Mouse (Mus musculus) limb, embryonic 14.5 days (tissue): ENCODE measurements at regions not wholly inside any gene's neighbourhood (a gene's known extent, or its start where the extent isn't known, plus 50 kb on each side); places are given as distances from the start of the nearest gene placed in this dataset.

Source experiments
- ATAC-seq: fragments of 200-750 bp; cut with Nextera tagmentation; 2 replicates; pipeline ENCODE4 v1.8.0; 2017; ENCODE audit warnings: low read depth, moderate number of reproducible peaks, moderate TSS enrichment; ENCODE audit not compliant: low FRiP score
- DNase-seq: peaks from one replicate; pipeline ENCODE4 v3.0.0-alpha.2; 2015; ENCODE audit warnings: low spot score
- H3K27ac ChIP-seq: fragments of 300-500 bp; sonication (generic); replicated peaks from 2 replicates; pipeline ENCODE4 v1.5.1; 2014; ENCODE audit warnings: low read depth, mild to moderate bottlenecking, low read length, moderate library complexity, mixed read lengths
- H3K27me3 ChIP-seq: fragments of 300-500 bp; sonication (generic); 2 replicates; pipeline ENCODE4 v1.6.1; 2014; ENCODE audit warnings: low read length, mixed read lengths; ENCODE audit not compliant: control insufficient read depth, insufficient read depth
- H3K36me3 ChIP-seq: fragments of 300-500 bp; sonication (generic); 2 replicates; pipeline ENCODE4 v1.6.1; 2014; ENCODE audit warnings: mild to moderate bottlenecking, low read length, moderate library complexity, mixed read lengths; ENCODE audit not compliant: control insufficient read depth, insufficient read depth
- H3K4me1 ChIP-seq: fragments of 300-500 bp; sonication (generic); 2 replicates; pipeline ENCODE4 v1.6.1; 2014; ENCODE audit warnings: antibody characterized with exemption, low read length, mixed read lengths; ENCODE audit not compliant: control insufficient read depth, insufficient read depth
- H3K4me2 ChIP-seq: fragments of 300-500 bp; sonication (generic); replicated peaks from 2 replicates; pipeline ENCODE4 v1.6.1; 2014; ENCODE audit warnings: low read depth, mild to moderate bottlenecking, low read length, moderate library complexity; ENCODE audit not compliant: severe bottlenecking
- H3K4me3 ChIP-seq: fragments of 300-500 bp; sonication (generic); replicated peaks from 2 replicates; pipeline ENCODE4 v1.5.1; 2014; ENCODE audit warnings: low read length
- H3K9ac ChIP-seq: fragments of 300-500 bp; sonication (generic); 2 replicates; pipeline ENCODE4 v1.6.1; 2014; ENCODE audit warnings: mild to moderate bottlenecking, low read depth, low read length, moderate library complexity; ENCODE audit not compliant: severe bottlenecking
- H3K9me3 ChIP-seq: fragments of 300-500 bp; sonication (generic); 2 replicates; pipeline ENCODE4 v1.6.1; 2016; ENCODE audit warnings: low read length; ENCODE audit not compliant: control insufficient read depth
- POLR2A ChIP-seq: fragments of 200-500 bp; IDR thresholded peaks from 2 replicates; pipeline ENCODE4 v1.8.0; 2012; ENCODE audit warnings: inconsistent platforms, mild to moderate bottlenecking, moderate library complexity, borderline replicate concordance; ENCODE audit not compliant: insufficient read depth, insufficient read length; ENCODE audit errors: extremely low read depth
- WGBS: fragments of 180-500 bp; shearing (Covaris S2); extraction: QIAGEN DNeasy Blood & Tissue Kit; methylation state at CpG from one replicate; pipeline ENCODE4 v1.1.7; 2014; 5-methylcytosine and 5-hydroxymethylcytosine counted together

DNA sequence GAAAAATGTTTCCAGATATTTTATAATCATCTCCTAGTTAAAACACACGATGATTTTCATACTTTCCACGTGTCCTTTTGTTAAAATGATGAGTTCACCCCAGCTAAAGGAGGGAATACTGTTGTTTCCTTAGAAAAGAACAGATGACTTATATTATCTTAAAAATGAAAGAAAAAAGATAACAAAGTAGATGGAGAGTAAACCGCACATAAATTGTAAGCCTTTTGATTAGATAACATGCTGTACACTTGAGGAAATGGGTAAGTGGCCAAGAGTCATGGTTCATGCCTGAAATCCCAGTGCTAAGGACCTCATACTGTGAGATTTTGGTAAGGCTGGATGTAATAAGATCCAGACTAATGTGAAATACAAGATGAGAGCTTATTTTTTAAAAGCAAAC lies 372.6 kb downstream of the Cdh9 start:
- TF ChIP-seq POLR2A = no peak
- H3K36me3 ChIP-seq = no peaks in the 10 kb centered on the region
- no peak overlapping the region for H3K9ac ChIP-seq
- H3K27ac ChIP-seq = no peak overlapping the region
- ATAC-seq (no peak), DNase-seq (no peak)
- H3K4me2 ChIP-seq = no peak overlapping the region
- H3K27me3 ChIP-seq = no peaks in the 10 kb centered on the region
- H3K9me3 ChIP-seq = no peaks in the 10 kb centered on the region
- no peaks in the 10 kb centered on the region for H3K4me1 ChIP-seq
- no peak overlapping the region for H3K4me3 ChIP-seq
- 79% methylated on average over 3 of the region's 3 CpGs for WGBS

DNA sequence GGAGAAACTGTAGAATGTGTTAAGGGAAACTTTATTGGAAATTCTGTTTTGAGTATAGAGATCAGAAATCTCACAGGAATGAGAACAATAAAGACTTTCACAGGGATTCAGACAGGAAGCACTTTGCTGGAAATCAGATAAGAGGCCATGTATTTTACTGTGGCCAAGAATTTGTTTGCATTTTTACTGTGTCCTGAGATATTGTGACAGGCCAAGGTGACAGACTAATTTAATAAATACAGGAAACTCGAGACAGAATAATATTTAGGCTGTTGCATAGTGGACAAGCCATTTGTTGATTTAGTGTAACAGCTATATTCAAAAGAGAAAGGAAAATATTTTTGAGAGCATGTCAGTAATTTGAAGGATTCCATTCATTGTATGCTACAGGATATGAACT lies 407.2 kb downstream of the Cdh9 start:
- WGBS = 35% methylated on average over 1 of the region's 1 CpGs
- Histone ChIP-seq H3K4me1 (no peaks in the 10 kb centered on the region), H3K9ac (no peak overlapping the region), H3K27ac (no peak overlapping the region), H3K9me3 (no peaks in the 10 kb centered on the region), H3K36me3 (no peaks in the 10 kb centered on the region), H3K4me2 (no peak overlapping the region), H3K4me3 (no peak overlapping the region), H3K27me3 (no peaks in the 10 kb centered on the region)
- DNase-seq = peak; percentile 3
- no peak for TF ChIP-seq POLR2A
- ATAC-seq = no peak

DNA sequence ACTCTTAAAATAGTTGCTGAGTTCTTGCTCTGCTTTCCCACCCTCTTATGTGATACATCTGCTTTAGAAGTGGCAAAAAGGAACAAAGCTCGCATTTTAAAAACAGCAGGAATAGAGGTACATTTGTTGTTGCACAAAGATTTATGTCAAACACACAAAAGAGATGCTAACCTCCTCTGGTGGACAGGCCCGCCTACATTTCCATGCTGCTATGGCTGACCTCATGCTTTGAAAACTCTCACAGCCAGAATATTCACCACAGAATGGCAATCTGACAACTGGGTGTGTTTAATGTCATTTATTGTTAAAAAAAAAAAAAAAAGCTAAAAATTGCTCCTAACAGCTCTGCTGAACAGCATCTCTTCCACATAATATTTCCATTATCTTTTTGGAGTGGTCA lies 451.6 kb downstream of the Cdh9 start:
- no peak overlapping the region for H3K4me2 ChIP-seq
- DNase-seq (no peak), ATAC-seq (no peak)
- H3K9ac ChIP-seq = no peak overlapping the region
- H3K27me3 ChIP-seq = no peaks in the 10 kb centered on the region
- no peaks in the 10 kb centered on the region for H3K4me1 ChIP-seq
- 79% methylated on average over 2 of the region's 2 CpGs for WGBS
- no peak overlapping the region for H3K27ac ChIP-seq
- H3K9me3 ChIP-seq = no peaks in the 10 kb centered on the region
- H3K36me3 ChIP-seq = no peaks in the 10 kb centered on the region
- no peak for TF ChIP-seq POLR2A
- no peak overlapping the region for H3K4me3 ChIP-seq

DNA sequence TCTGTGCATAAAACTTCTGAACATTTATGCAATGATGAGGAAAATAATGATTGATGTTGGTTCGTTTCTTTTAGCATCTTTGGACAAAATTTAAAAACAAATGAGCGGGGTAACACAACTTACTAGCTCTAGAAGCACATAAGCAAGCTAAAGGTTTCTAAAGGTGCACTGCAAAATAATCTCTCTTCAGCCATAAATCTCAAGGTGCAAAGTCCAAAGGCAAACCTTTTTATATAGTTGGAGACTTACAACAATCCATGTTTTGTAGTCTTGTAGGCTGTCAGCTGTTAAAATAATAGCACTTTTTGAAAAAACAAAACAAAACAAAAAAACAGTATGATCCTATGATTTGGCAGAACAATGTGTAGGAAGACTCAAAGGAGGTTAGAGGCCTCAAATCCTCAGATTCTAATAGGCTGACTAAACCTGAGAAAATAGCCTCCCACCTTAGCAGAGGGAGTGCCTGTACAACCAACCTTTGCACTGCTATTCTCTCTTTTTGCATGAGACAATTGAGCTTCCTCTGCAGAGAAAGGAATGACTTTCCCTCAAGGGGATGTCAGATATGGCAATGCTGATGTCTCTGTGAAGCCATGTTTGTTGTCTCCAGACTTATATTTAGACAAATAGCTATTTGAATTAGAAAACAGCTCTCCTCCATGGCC lies 452.9 kb downstream of the Cdh9 start:
- Histone ChIP-seq H3K4me3 (no peak overlapping the region), H3K9me3 (no peaks in the 10 kb centered on the region), H3K27me3 (no peaks in the 10 kb centered on the region), H3K4me1 (no peaks in the 10 kb centered on the region), H3K4me2 (no peak overlapping the region), H3K36me3 (no peaks in the 10 kb centered on the region), H3K9ac (no peak overlapping the region), H3K27ac (no peak overlapping the region)
- WGBS = 50% methylated on average over 2 of the region's 2 CpGs
- DNase-seq (no peak), ATAC-seq (no peak)
- TF ChIP-seq POLR2A = no peak

DNA sequence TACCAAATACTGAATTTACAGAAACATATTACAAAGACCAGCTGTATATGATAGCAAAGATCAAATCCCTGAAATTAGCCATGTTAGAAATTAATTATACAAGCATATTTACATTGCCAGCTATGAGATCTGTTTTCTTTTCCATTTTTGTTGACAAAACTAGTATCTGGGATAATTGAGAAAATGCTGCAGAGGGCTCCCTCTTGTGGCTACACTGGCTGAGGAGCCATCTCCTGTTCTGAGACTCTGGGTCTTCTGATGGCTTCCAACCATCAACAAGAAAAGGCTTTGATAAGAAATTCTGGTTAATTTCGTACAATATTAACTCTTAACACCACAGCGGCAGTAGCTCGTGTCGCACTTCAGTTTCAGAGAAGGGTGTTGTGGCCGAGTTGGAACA lies 466.9 kb downstream of the Cdh9 start:
- no peak overlapping the region for H3K9ac ChIP-seq
- no peaks in the 10 kb centered on the region for H3K9me3 ChIP-seq
- ATAC-seq (no peak), DNase-seq (peak; percentile 32)
- TF ChIP-seq POLR2A = no peak
- no peaks in the 10 kb centered on the region for H3K27me3 ChIP-seq
- H3K4me1 ChIP-seq = no peaks in the 10 kb centered on the region
- WGBS = 57% methylated on average over 5 of the region's 5 CpGs
- H3K36me3 ChIP-seq = no peaks in the 10 kb centered on the region
- no peak overlapping the region for H3K27ac ChIP-seq
- H3K4me2 ChIP-seq = no peak overlapping the region
- H3K4me3 ChIP-seq = no peak overlapping the region

DNA sequence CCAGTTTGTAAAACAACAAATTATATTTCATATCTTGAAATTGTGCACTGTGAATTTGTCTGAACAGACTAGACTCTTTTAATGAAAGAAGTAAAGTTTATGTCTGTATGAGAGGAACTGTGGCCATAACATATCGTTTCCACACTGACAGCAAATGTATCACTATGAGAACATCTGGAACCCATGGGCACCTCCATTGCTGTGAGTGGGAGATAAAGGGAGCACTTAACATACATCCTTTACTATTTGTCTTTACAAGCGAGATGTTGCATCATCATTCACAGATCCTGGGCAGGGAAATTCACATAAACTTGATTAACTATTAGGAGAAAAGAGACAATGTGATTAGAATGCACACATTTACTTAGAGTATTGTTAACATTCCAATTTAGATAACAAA lies 476.2 kb downstream of the Cdh9 start:
- DNase-seq (no peak), ATAC-seq (no peak)
- no peak for TF ChIP-seq POLR2A
- Histone ChIP-seq H3K9ac (no peak overlapping the region), H3K9me3 (no peaks in the 10 kb centered on the region), H3K27me3 (no peaks in the 10 kb centered on the region), H3K4me2 (no peak overlapping the region), H3K4me3 (no peak overlapping the region), H3K27ac (no peak overlapping the region), H3K36me3 (no peaks in the 10 kb centered on the region), H3K4me1 (no peaks in the 10 kb centered on the region)
- 65% methylated on average over 2 of the region's 2 CpGs for WGBS
